Mouse (Mus musculus) CH12.LX (cell line): Measurements from ENCODE around the gene Ralgapb. TPM values are rescaled to one million over a fixed set of nuclear protein-coding genes. Genes with fewer than 3 reads are reported as not detected.

Experiments used
- DNase-seq: peaks from one replicate; pipeline ENCODE4 v3.0.0-alpha.2; 2013; ENCODE audit errors: extremely low read depth
- H3K27ac ChIP-seq: 2 replicates; pipeline ENCODE4 v1.5.1; 2012; ENCODE audit warnings: low read depth, mild to moderate bottlenecking, control low read depth, moderate library complexity; ENCODE audit not compliant: insufficient read depth
- H3K27me3 ChIP-seq: replicated peaks from 2 replicates; pipeline ENCODE3; 2012; ENCODE audit warnings: inconsistent platforms
- H3K36me3 ChIP-seq, 2 experiments: replicated peaks in 1 of 2; 2 replicates each; pipeline versions ENCODE3 to v1.6.1; 2012; ENCODE audit warnings: inconsistent platforms in 1 of 2, low read length in 1 of 2, mild to moderate bottlenecking in 1 of 2, mixed read lengths in 1 of 2, moderate library complexity in 1 of 2; ENCODE audit not compliant: control insufficient read depth in 1 of 2, insufficient read depth in 1 of 2
- H3K4me1 ChIP-seq, 2 experiments: 2 replicates each; pipeline ENCODE4 v1.6.1; 2012; ENCODE audit warnings: inconsistent platforms in 1 of 2, moderate library complexity in 1 of 2; ENCODE audit not compliant: insufficient read depth in 2 of 2, control insufficient read depth in 1 of 2
- H3K4me2 ChIP-seq: 2 replicates; pipeline ENCODE4 v1.6.1; 2012; ENCODE audit warnings: low read depth, mild to moderate bottlenecking, control low read depth; ENCODE audit not compliant: poor library complexity, insufficient read depth, severe bottlenecking
- H3K4me3 ChIP-seq, 3 experiments: fragments of 150-350 bp in 1 of 3; sonication (generic) in 1 of 3; replicated peaks in 1 of 3; 2 replicates each; pipeline versions ENCODE3 to v1.5.1; 2011 to 2012; ENCODE audit warnings: low read depth in 2 of 3, low read length in 2 of 3, mild to moderate bottlenecking in 2 of 3, moderate library complexity in 2 of 3, control low read depth in 1 of 3, improper control_type of control experiment in 1 of 3, inconsistent platforms in 1 of 3, mixed read lengths in 1 of 3; ENCODE audit not compliant: poor library complexity in 1 of 3
- H3K79me2 ChIP-seq: replicated peaks from 2 replicates; pipeline ENCODE4 v1.6.1; 2012; ENCODE audit warnings: mild to moderate bottlenecking, moderate library complexity; ENCODE audit not compliant: control insufficient read depth, poor library complexity, insufficient read depth, severe bottlenecking; ENCODE audit errors: extremely low read depth
- H3K9ac ChIP-seq: 2 replicates; pipeline ENCODE4 v1.6.1; 2012; ENCODE audit warnings: low read depth, mild to moderate bottlenecking, control low read depth, moderate library complexity; ENCODE audit not compliant: insufficient read depth
- H3K9me3 ChIP-seq: replicated peaks from 2 replicates; pipeline ENCODE3; 2012; ENCODE audit warnings: low read length, inconsistent platforms, mixed read lengths
- BHLHE40 ChIP-seq: IDR thresholded peaks from 2 replicates; pipeline ENCODE4 v1.6.1; 2011; ENCODE audit warnings: mild to moderate bottlenecking, low read depth, low read length, improper control_type of control experiment
- CHD1 ChIP-seq: IDR thresholded peaks from 2 replicates; pipeline ENCODE4 v1.6.1; 2012; ENCODE audit warnings: low read depth, low read length, improper control_type of control experiment, inconsistent platforms
- CTCF ChIP-seq, 2 experiments: IDR thresholded peaks in 1 of 2; conservative IDR thresholded peaks in 1 of 2; 2 replicates each; pipeline ENCODE4 v1.5.1; 2011 to 2012; ENCODE audit warnings: low read depth in 2 of 2, low read length in 2 of 2, improper control_type of control experiment in 1 of 2, inconsistent platforms in 1 of 2, mild to moderate bottlenecking in 1 of 2, moderate library complexity in 1 of 2
- E2F4 ChIP-seq: IDR thresholded peaks from 2 replicates; pipeline ENCODE4 v1.6.1; 2011; ENCODE audit warnings: low read depth, low read length, improper control_type of control experiment; ENCODE audit not compliant: insufficient replicate concordance
- GABPA ChIP-seq: IDR thresholded peaks from 2 replicates; pipeline ENCODE4 v1.6.1; 2012; ENCODE audit warnings: low read depth, low read length, improper control_type of control experiment, inconsistent platforms; ENCODE audit not compliant: insufficient replicate concordance
- JUN ChIP-seq: IDR thresholded peaks from 2 replicates; pipeline ENCODE4 v1.6.1; 2011; ENCODE audit warnings: low read depth, mild to moderate bottlenecking, low read length, improper control_type of control experiment, moderate library complexity; ENCODE audit not compliant: insufficient read depth
- JUND ChIP-seq: conservative IDR thresholded peaks from 2 replicates; pipeline ENCODE4 v1.6.1; 2011; ENCODE audit warnings: low read depth, low read length, improper control_type of control experiment
- MXI1 ChIP-seq: IDR thresholded peaks from 2 replicates; pipeline ENCODE4 v1.6.1; 2011; ENCODE audit warnings: mild to moderate bottlenecking, low read depth, low read length, improper control_type of control experiment
- MYC ChIP-seq: IDR thresholded peaks from 2 replicates; pipeline ENCODE4 v1.6.1; 2011; ENCODE audit warnings: low read depth, mild to moderate bottlenecking, improper control_type of control experiment, low read length
- NELFE ChIP-seq: IDR thresholded peaks from 2 replicates; pipeline ENCODE4 v1.6.1; 2011; ENCODE audit warnings: low read depth, low read length, improper control_type of control experiment
- NRF1 ChIP-seq: IDR thresholded peaks from 2 replicates; pipeline ENCODE4 v1.6.1; 2014; ENCODE audit warnings: low read depth, mild to moderate bottlenecking, inconsistent platforms, low read length, improper control_type of control experiment, moderate library complexity
- PAX5 ChIP-seq: IDR thresholded peaks from 2 replicates; pipeline ENCODE4 v1.6.1; 2012; ENCODE audit warnings: low read length, inconsistent platforms, mixed read lengths
- POLR2A ChIP-seq: IDR thresholded peaks from 2 replicates; pipeline ENCODE4 v1.6.1; 2011; ENCODE audit warnings: low read depth, mild to moderate bottlenecking, improper control_type of control experiment, low read length
- RAD21 ChIP-seq: IDR thresholded peaks from 2 replicates; pipeline ENCODE4 v1.6.1; 2011; ENCODE audit warnings: low read depth, mild to moderate bottlenecking, low read length, improper control_type of control experiment, moderate library complexity
- SMC3 ChIP-seq: IDR thresholded peaks from 2 replicates; pipeline ENCODE4 v1.6.1; 2011; ENCODE audit warnings: low read depth, low read length, improper control_type of control experiment
- TBP ChIP-seq: conservative IDR thresholded peaks from 2 replicates; pipeline ENCODE4 v1.6.1; 2011; ENCODE audit warnings: low read depth, low read length, improper control_type of control experiment
- TCF12 ChIP-seq: IDR thresholded peaks from 2 replicates; pipeline ENCODE4 v1.6.1; 2014; ENCODE audit warnings: low read depth, mild to moderate bottlenecking, inconsistent platforms, low read length, improper control_type of control experiment
- UBTF ChIP-seq: IDR thresholded peaks from 2 replicates; pipeline ENCODE4 v1.6.1; 2012; ENCODE audit warnings: low read depth, mild to moderate bottlenecking, inconsistent platforms, low read length, improper control_type of control experiment, moderate library complexity
- ZC3H11A ChIP-seq: IDR thresholded peaks from 2 replicates; pipeline ENCODE4 v1.6.1; 2012; ENCODE audit warnings: low read depth, mild to moderate bottlenecking, inconsistent platforms, low read length, improper control_type of control experiment
- ZKSCAN1 ChIP-seq: IDR thresholded peaks from 2 replicates; pipeline ENCODE4 v1.6.1; 2012; ENCODE audit warnings: low read depth, inconsistent platforms, low read length, improper control_type of control experiment, borderline replicate concordance
- dilution Hi-C: fragments of 300-500 bp; cut with MboI; formaldehyde crosslinking; loops from 2 replicates; pipeline ENCODE4 v1.14.3; 2020; ENCODE audit warnings: low sequenced_read_pairs; ENCODE audit not compliant: extremely low pct_unique_long_range_greater_than_20kb, extremely low pct_ligation_motif_present
- in situ Hi-C: fragments of 300-500 bp; cut with MboI; formaldehyde crosslinking; loops from 3 replicates; pipeline ENCODE4 v1.14.3; 2019; ENCODE audit warnings: low sequenced_read_pairs, low pct_ligation_motif_present, low pct_unique_long_range_greater_than_20kb, mixed read lengths
- polyA plus RNA-seq: library from polyadenylated mRNA; unstranded; fragments of >175 nt; gene quantifications from 2 replicates; pipeline ENCODE4 v1.2.1, GENCODE M21; 2012; ENCODE audit warnings: low read depth; ENCODE audit not compliant: insufficient read length
- total RNA-seq, 2 experiments: library from RNA; depleted of rRNA; stranded (reverse); fragments of 300-350 nt in 1 of 2; fragments of >200 nt in 1 of 2; gene quantifications; 2 replicates each; pipeline ENCODE4 v1.2.3; 2012 to 2014

Ralgapb gene
- total and polyA plus RNA-seq, 3 experiments = 10.7 to 18.4 (median 12.9) TPM

DNA sequence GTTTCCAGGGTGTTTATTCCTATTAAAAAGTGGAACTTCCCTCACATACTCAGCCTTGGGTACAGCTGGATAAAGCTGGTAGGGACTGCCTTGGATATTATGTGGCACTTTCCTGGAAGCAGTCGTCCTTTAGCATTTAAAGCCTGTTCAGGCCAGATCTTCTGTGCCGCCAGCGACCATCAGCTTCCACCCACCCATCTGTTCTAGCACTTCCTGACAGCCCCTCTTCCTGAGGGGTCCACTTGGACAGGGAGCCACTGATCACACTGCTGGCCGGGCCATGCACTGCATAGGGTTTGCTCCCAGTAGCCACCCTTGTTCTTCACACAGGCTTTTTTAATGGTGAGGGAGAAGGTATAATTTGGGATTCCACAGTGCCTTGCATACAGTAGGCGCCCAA lies 88.8 kb downstream of the Ralgapb start:
- Histone ChIP-seq H3K9ac (no peak overlapping the region), H3K27ac (no peak overlapping the region), H3K36me3 (peaks cover 21 to 60% of the 10 kb centered on the region in 2 experiments), H3K79me2 (no peaks in the 10 kb centered on the region), H3K27me3 (no peaks in the 10 kb centered on the region), H3K4me1 (no peaks in the 10 kb centered on the region)
- no peak for DNase-seq
- in situ Hi-C loops = no loop called here
- TF ChIP-seq MYC = no peak
- TF ChIP-seq, all 38 proteins: peak for 0
- dilution Hi-C loops = no loop called here
- no peak overlapping the region for H3K4me3 ChIP-seq
- no peak overlapping the region for H3K4me2 ChIP-seq
- no peaks in the 10 kb centered on the region for H3K9me3 ChIP-seq

DNA sequence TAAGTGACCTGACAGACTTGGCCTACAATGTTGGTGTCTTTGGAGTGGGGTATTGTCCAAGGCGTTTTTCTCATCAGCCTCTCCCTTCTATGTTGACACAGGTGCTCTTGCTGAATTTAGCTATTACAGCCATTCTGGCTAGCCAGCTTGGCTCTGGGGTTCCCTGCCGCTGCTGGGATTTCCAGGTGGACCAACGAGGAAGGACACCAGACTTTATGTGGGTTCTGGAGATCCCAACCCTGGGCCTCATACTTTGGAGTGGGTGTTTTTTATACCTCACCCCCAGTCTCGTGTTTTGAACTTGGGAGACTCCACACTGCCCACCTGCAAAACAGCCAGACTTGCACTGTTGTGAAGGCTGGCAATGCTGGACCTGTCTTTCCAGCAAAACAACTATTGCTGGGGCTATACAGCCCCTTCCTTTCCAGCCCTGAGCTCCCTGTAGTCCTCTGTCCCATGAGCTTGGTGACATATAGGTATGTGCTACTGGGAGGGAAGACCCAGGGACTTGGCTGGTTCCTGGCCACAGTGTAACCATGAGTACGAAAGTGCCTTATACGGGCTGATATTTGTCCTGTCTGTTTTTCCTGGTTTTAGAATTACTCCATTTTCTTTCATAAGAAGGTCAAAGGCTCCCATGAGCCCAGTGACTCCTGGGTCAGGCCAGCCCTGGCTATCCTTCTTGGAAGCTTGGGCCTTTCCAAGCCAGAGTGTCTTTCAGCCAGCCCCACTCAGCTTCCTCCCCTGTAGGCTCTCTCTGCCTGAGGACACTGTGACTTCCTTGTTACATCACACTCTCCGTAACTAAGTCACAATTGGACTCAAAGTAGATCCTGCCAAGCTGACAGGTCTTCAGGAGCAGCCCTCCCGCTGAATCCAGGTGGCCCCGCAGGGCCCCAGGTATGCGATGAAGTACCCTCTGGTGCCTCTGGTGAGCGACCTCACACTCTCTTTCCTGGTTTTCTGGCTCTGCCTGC lies 92.5 kb downstream of the Ralgapb start, which contains the start of gene Adig:
Adig (plus strand) TSS at position 777 of the 977 bp plus-strand sequence.
- in situ Hi-C loops = no loop called here
- no peak within 1 kb of the TSS for H3K27ac ChIP-seq
- H3K79me2 ChIP-seq = no peaks in the 10 kb centered on the region
- DNase-seq = no peak
- H3K4me1 ChIP-seq = no peaks in the 10 kb centered on the region
- dilution Hi-C loops = no loop called here
- no peak within 1 kb of the TSS for H3K4me2 ChIP-seq
- H3K9ac ChIP-seq = no peak within 1 kb of the TSS
- H3K27me3 ChIP-seq = peaks cover 4% of the 10 kb centered on the region
- peaks cover 7 to 29% of the 10 kb centered on the region in 2 experiments for H3K36me3 ChIP-seq
- TF ChIP-seq TCF12 (no peak), JUND (no peak), POLR2A (no peak), E2F4 (no peak), NELFE (no peak), ZKSCAN1 (no peak), TBP (no peak), MXI1 (no peak), CTCF (conservative IDR thresholded peaks at IDR 0.05 in 1 of 2, IDR thresholded peaks at IDR 0.05 in 1 of 2; ENCODE audit: low read depth in 2 of 2, low read length in 2 of 2) (no peak), BHLHE40 (no peak), RAD21 (no peak), GABPA (no peak), PAX5 (no peak), SMC3 (no peak), NRF1 (no peak), ZC3H11A (no peak), UBTF (no peak), JUN (no peak), CHD1 (no peak)
- no peaks in the 10 kb centered on the region for H3K9me3 ChIP-seq
- no peak within 1 kb of the TSS for H3K4me3 ChIP-seq
